Mouse (Mus musculus) limb, embryonic 14.5 days (tissue): ENCODE measurements at regions not wholly inside any gene's neighbourhood (a gene's known extent, or its start where the extent isn't known, plus 50 kb on each side); places are given as distances from the start of the nearest gene placed in this dataset.

Source experiments
- ATAC-seq: fragments of 200-750 bp; cut with Nextera tagmentation; 2 replicates; pipeline ENCODE4 v1.8.0; 2017; ENCODE audit warnings: low read depth, moderate number of reproducible peaks, moderate TSS enrichment; ENCODE audit not compliant: low FRiP score
- DNase-seq: peaks from one replicate; pipeline ENCODE4 v3.0.0-alpha.2; 2015; ENCODE audit warnings: low spot score
- H3K27ac ChIP-seq: fragments of 300-500 bp; sonication (generic); replicated peaks from 2 replicates; pipeline ENCODE4 v1.5.1; 2014; ENCODE audit warnings: low read depth, mild to moderate bottlenecking, low read length, moderate library complexity, mixed read lengths
- H3K27me3 ChIP-seq: fragments of 300-500 bp; sonication (generic); 2 replicates; pipeline ENCODE4 v1.6.1; 2014; ENCODE audit warnings: low read length, mixed read lengths; ENCODE audit not compliant: control insufficient read depth, insufficient read depth
- H3K36me3 ChIP-seq: fragments of 300-500 bp; sonication (generic); 2 replicates; pipeline ENCODE4 v1.6.1; 2014; ENCODE audit warnings: mild to moderate bottlenecking, low read length, moderate library complexity, mixed read lengths; ENCODE audit not compliant: control insufficient read depth, insufficient read depth
- H3K4me1 ChIP-seq: fragments of 300-500 bp; sonication (generic); 2 replicates; pipeline ENCODE4 v1.6.1; 2014; ENCODE audit warnings: antibody characterized with exemption, low read length, mixed read lengths; ENCODE audit not compliant: control insufficient read depth, insufficient read depth
- H3K4me2 ChIP-seq: fragments of 300-500 bp; sonication (generic); replicated peaks from 2 replicates; pipeline ENCODE4 v1.6.1; 2014; ENCODE audit warnings: low read depth, mild to moderate bottlenecking, low read length, moderate library complexity; ENCODE audit not compliant: severe bottlenecking
- H3K4me3 ChIP-seq: fragments of 300-500 bp; sonication (generic); replicated peaks from 2 replicates; pipeline ENCODE4 v1.5.1; 2014; ENCODE audit warnings: low read length
- H3K9ac ChIP-seq: fragments of 300-500 bp; sonication (generic); 2 replicates; pipeline ENCODE4 v1.6.1; 2014; ENCODE audit warnings: mild to moderate bottlenecking, low read depth, low read length, moderate library complexity; ENCODE audit not compliant: severe bottlenecking
- H3K9me3 ChIP-seq: fragments of 300-500 bp; sonication (generic); 2 replicates; pipeline ENCODE4 v1.6.1; 2016; ENCODE audit warnings: low read length; ENCODE audit not compliant: control insufficient read depth
- POLR2A ChIP-seq: fragments of 200-500 bp; IDR thresholded peaks from 2 replicates; pipeline ENCODE4 v1.8.0; 2012; ENCODE audit warnings: inconsistent platforms, mild to moderate bottlenecking, moderate library complexity, borderline replicate concordance; ENCODE audit not compliant: insufficient read depth, insufficient read length; ENCODE audit errors: extremely low read depth
- WGBS: fragments of 180-500 bp; shearing (Covaris S2); extraction: QIAGEN DNeasy Blood & Tissue Kit; methylation state at CpG from one replicate; pipeline ENCODE4 v1.1.7; 2014; 5-methylcytosine and 5-hydroxymethylcytosine counted together

DNA sequence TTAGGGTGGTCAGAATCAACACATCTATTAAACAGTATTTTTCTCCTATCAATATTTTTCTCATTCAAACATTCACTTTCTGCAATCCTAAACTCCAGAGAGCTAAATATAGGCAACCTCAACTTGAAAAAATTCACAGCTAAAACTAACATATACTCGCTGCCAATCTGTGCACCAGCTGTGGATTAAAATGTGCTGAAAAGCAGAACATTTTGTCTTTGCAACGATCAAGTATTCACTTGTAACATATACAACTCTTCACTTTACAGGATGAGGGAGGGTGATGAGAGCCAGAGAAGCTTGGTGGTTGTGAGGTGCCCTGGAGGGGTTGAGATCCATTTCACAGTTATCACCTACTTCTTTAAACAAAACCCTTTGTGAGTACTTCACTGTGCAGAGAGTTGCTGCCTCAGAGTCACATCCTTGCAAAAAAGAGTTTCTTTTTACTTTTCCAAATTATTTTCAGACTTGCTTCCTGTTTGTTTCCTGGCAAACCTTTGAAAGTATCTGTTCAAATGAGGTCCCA, 991.1 kb upstream of the Acvr2a start:
- 41% methylated on average over 2 of the region's 2 CpGs for WGBS

DNA sequence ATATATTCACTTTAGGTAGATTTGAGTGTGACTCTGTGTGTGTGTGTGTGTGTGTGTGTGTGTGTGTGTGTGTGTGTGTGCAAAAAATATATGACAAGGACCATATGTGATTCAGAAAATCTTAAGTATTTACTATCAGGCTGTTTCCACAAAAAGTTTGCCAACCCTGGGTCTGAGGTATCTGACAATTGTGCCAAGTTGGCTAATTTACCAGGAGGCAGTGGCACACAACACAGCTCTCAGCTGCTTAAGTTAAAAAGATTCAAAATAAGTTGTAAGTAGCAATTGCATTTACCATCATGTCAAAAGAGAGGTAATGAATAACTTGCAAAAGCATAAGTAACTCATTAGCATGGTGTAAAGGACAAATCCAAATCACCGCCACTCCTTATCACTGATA, 981.4 kb upstream of the Acvr2a start:
- TF ChIP-seq POLR2A, result no peak
- no peak for ATAC-seq
- 92% methylated on average over 1 of the region's 1 CpGs for WGBS

More for the DNA sequence above, 991.1 kb upstream of the Acvr2a start:
- no peaks in the 10 kb centered on the region for H3K9me3 ChIP-seq
- H3K27ac ChIP-seq, result no peak overlapping the region
- no peak overlapping the region for H3K9ac ChIP-seq
- ATAC-seq, result no peak
- no peaks in the 10 kb centered on the region for H3K36me3 ChIP-seq
- H3K4me3 ChIP-seq, result no peak overlapping the region
- no peaks in the 10 kb centered on the region for H3K27me3 ChIP-seq
- no peak overlapping the region for H3K4me2 ChIP-seq
- no peaks in the 10 kb centered on the region for H3K4me1 ChIP-seq
- no peak for TF ChIP-seq POLR2A
- no peak for DNase-seq

DNA sequence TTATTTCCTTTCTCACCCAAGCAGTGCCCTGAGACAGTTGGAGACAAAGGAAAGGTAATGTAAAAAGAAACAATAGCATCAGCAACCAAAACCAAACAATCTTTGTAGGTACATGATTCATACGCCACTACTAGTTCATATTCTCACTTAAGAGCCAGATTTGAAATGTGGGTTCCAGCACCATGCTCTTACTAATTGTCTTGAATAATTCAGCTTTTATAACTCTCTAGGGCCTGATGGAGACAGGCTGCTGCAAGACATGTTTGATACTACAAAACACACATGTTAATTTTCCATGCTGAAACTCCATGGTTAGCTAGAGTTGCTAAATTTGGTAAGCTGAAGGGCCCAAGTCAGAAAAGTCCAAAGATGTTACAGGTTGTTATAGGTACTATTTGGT, 980.4 kb upstream of the Acvr2a start:
- TF ChIP-seq POLR2A, result no peak
- H3K4me1 ChIP-seq, result no peaks in the 10 kb centered on the region
- H3K4me3 ChIP-seq, result no peak overlapping the region
- no peaks in the 10 kb centered on the region for H3K9me3 ChIP-seq
- H3K27ac ChIP-seq, result no peak overlapping the region
- ATAC-seq (no peak), DNase-seq (no peak)
- no peaks in the 10 kb centered on the region for H3K36me3 ChIP-seq
- H3K4me2 ChIP-seq, result no peak overlapping the region
- H3K27me3 ChIP-seq, result no peaks in the 10 kb centered on the region
- H3K9ac ChIP-seq, result no peak overlapping the region
- 79% methylated on average over 1 of the region's 1 CpGs for WGBS

More for the DNA sequence above, 981.4 kb upstream of the Acvr2a start:
- H3K9me3 ChIP-seq, result no peaks in the 10 kb centered on the region
- no peaks in the 10 kb centered on the region for H3K4me1 ChIP-seq
- no peak overlapping the region for H3K4me3 ChIP-seq
- no peaks in the 10 kb centered on the region for H3K36me3 ChIP-seq
- no peak overlapping the region for H3K9ac ChIP-seq
- H3K27me3 ChIP-seq, result no peaks in the 10 kb centered on the region
- H3K27ac ChIP-seq, result no peak overlapping the region
- DNase-seq, result no peak
- H3K4me2 ChIP-seq, result no peak overlapping the region

DNA sequence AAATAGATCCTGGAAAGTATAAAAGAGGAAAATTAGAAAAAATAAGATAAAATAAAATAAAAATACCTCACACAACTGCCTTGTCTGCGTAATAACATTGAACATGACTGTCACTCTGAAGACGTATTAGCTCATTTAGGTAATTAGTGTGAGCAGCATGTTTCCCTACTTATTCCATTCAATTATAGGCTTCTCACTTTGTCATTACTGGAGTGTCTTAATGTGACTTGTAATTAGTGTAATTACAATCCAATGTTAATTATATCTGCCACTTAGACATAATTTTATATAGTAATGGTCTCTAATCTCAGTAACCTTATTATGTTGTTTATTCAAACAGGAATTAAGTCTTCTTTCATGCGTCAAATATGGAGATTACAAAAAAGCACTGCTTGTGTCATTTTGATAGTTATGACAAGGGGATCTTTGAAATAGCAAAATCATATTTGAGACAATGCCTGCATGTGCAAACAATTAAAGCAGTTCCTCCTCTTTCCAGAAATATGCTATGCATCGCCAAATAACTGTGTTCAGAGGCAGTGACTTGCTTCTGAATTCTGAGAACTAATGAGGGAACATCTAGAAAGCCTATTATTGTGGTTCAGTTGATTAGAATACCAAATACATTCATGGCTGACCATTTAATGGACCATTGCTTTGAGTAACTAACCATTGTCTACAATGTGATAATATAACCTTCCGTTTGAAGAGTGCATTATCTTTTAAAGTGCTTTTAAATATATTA, 979.7 kb upstream of the Acvr2a start:
- no peak for TF ChIP-seq POLR2A
- no peak overlapping the region for H3K27ac ChIP-seq
- no peaks in the 10 kb centered on the region for H3K9me3 ChIP-seq
- H3K4me2 ChIP-seq, result no peak overlapping the region
- WGBS, result 81% methylated on average over 5 of the region's 5 CpGs
- no peak for DNase-seq
- no peak overlapping the region for H3K9ac ChIP-seq
- H3K4me1 ChIP-seq, result no peaks in the 10 kb centered on the region
- no peak for ATAC-seq
- H3K36me3 ChIP-seq, result no peaks in the 10 kb centered on the region
- no peaks in the 10 kb centered on the region for H3K27me3 ChIP-seq
- H3K4me3 ChIP-seq, result no peak overlapping the region

DNA sequence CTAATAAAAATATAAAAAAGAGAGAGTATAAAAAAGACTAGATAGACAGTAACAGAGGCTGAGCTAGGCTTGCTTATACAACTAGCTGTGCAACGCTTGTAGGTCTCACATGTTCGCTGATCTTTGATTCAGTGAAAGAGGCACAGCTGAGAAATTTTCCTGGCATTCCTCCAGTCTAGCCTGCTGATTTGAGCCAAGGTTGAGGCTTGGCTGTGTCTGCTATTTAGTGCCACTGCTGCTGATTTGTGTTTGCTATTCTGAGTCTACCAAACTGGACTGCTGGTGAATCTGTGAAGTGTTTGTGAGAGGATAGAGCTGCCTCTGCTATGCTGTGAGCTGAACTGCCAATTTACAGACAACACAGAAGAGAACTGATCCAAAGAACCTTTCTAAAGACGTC, 956.7 kb upstream of the Acvr2a start:
- no peaks in the 10 kb centered on the region for H3K36me3 ChIP-seq
- whole genome bisulfite sequencing, result 71% methylated on average over 3 of the region's 3 CpGs
- no peaks in the 10 kb centered on the region for H3K9me3 ChIP-seq
- no peak for ATAC-seq
- H3K4me2 ChIP-seq, result no peak overlapping the region
- peak; percentile 58 for DNase-seq
- H3K4me1 ChIP-seq, result no peaks in the 10 kb centered on the region
- H3K4me3 ChIP-seq, result no peak overlapping the region
- TF ChIP-seq POLR2A, result no peak
- H3K27ac ChIP-seq, result no peak overlapping the region
- H3K27me3 ChIP-seq, result no peaks in the 10 kb centered on the region
- H3K9ac ChIP-seq, result no peak overlapping the region
